In genomic region chr14:74113116-74113515, GRCm38 (mm10) we compare ENCODE assay signal across 12 mouse cellular contexts.
DNase-seq lines count a peak whose midpoint lies in the region; ATAC-seq lines count a peak whose summit lies in the region.
"Had no signal": no experiment of that assay in that cellular context is flagged by ENCODE, and none has a peak within 500 bp of the region (broad histone marks: within the 10 kb centered on the region; RNA-seq: fewer than 3 reads in every experiment).

No protein-coding gene starts in this region.

- WGBS in hindbrain, embryonic 15.5 days: 37% methylated on average over 5 of the region's 5 CpGs
- WGBS in midbrain, embryonic 16.5 days: 35% methylated on average over 5 of the region's 5 CpGs

- H3K9ac ChIP-seq in hindbrain, embryonic 15.5 days: no peak overlapping the region
- no peak overlapping the region for H3K9ac ChIP-seq in midbrain, embryonic 16.5 days (ENCODE audit: low read depth, low read length)
- H3K9ac ChIP-seq: embryonic facial prominence, embryonic 12.5 days had no signal

- no peak overlapping the region for H3K4me3 ChIP-seq in hindbrain, embryonic 15.5 days
- no peak overlapping the region; the same call in 1 of the 2 replicates for H3K4me3 ChIP-seq in midbrain, embryonic 16.5 days (ENCODE audit: low read depth, low read length)
- H3K4me3 ChIP-seq: embryonic facial prominence, embryonic 12.5 days; heart, adult 2 months had no signal

- peaks cover 5% of the 10 kb centered on the region for H3K4me1 ChIP-seq in hindbrain, embryonic 15.5 days (replicated peaks)
- peaks cover 7% of the 10 kb centered on the region for H3K4me1 ChIP-seq in midbrain, embryonic 16.5 days (ENCODE audit: control insufficient read depth, insufficient read depth, low read length)
- H3K4me1 ChIP-seq: embryonic facial prominence, embryonic 12.5 days had no signal

- peak; percentile 12 for DNase-seq in Muller cell, postnatal 12 days (ENCODE audit: inconsistent ontology term)
- peak; percentile 90 for DNase-seq in brain, adult 2 months (ENCODE audit: low read depth, low spot score)
- no peak for DNase-seq in urinary bladder, postnatal 14 days (ENCODE audit: low spot score)
- no peak for DNase-seq in urinary bladder, adult 2 months (ENCODE audit: low spot score)
- no peak for DNase-seq in spleen, postnatal 4 days (ENCODE audit: low spot score in 2 of 2)
- DNase-seq: heart, adult 2 months; thymus, postnatal 25 days had no signal

- H3K27ac ChIP-seq in hindbrain, embryonic 15.5 days (replicated peaks): peak overlapping the region; percentile 10
- peak overlapping the region; percentile 61 for H3K27ac ChIP-seq in midbrain, embryonic 16.5 days (ENCODE audit: low read length)
- H3K27ac ChIP-seq: embryonic facial prominence, embryonic 12.5 days; heart, adult 2 months had no signal

- no peaks in the 10 kb centered on the region for H3K27me3 ChIP-seq in hindbrain, embryonic 15.5 days
- H3K27me3 ChIP-seq in midbrain, embryonic 16.5 days (ENCODE audit: control insufficient read depth, insufficient read depth, low read depth, low read length): no peaks in the 10 kb centered on the region
- H3K27me3 ChIP-seq: embryonic facial prominence, embryonic 12.5 days had no signal

- H3K4me2 ChIP-seq in hindbrain, embryonic 15.5 days: peak overlapping the region; percentile 5; the same call in 1 of the 2 replicates
- H3K4me2 ChIP-seq in midbrain, embryonic 16.5 days (ENCODE audit: low read length): peak overlapping the region; percentile 36
- H3K4me2 ChIP-seq: embryonic facial prominence, embryonic 12.5 days had no signal

- no peaks in the 10 kb centered on the region for H3K36me3 ChIP-seq in hindbrain, embryonic 15.5 days
- H3K36me3 ChIP-seq in midbrain, embryonic 16.5 days (ENCODE audit: control insufficient read depth, insufficient read depth, low read length): no peaks in the 10 kb centered on the region
- H3K36me3 ChIP-seq: embryonic facial prominence, embryonic 12.5 days had no signal

- ATAC-seq in hindbrain, embryonic 15.5 days (ENCODE audit: low FRiP score, low read depth): peak; percentile 96
- peak; percentile 97 for ATAC-seq in midbrain, embryonic 16.5 days
- ATAC-seq: intestine, postnatal 0 days; lung, postnatal 0 days had no signal

- no peaks in the 10 kb centered on the region for H3K9me3 ChIP-seq in hindbrain, embryonic 15.5 days
- H3K9me3 ChIP-seq in midbrain, embryonic 16.5 days (replicated peaks; ENCODE audit: control insufficient read depth, low read length, poor library complexity, severe bottlenecking): 0 out of 2 replicates have a peak, but pooled peaks cover 3% of the 10 kb centered on the region
- H3K9me3 ChIP-seq: embryonic facial prominence, embryonic 12.5 days had no signal

Comparison
In these comparisons a context has a peak if more than half of its experiments do, and no peak if none do; other contexts are left out.
1. DNase-seq: peak in Muller cell, postnatal 12 days (single experiment) and brain, adult 2 months (single experiment); none in urinary bladder, postnatal 14 days (single experiment), urinary bladder, adult 2 months (single experiment) and spleen, postnatal 4 days (0 of 2).